Mouse (Mus musculus): Measurements from ENCODE around the gene Hoxb6. TPM values are rescaled to one million over a fixed set of nuclear protein-coding genes. Genes with fewer than 3 reads are reported as not detected.

The Hoxb6 gene
- total RNA-seq (2021) = not detected
- long read RNA-seq, experiment 1 = 0 reads
- long read RNA-seq, experiment 2 = 0 reads

DNA sequence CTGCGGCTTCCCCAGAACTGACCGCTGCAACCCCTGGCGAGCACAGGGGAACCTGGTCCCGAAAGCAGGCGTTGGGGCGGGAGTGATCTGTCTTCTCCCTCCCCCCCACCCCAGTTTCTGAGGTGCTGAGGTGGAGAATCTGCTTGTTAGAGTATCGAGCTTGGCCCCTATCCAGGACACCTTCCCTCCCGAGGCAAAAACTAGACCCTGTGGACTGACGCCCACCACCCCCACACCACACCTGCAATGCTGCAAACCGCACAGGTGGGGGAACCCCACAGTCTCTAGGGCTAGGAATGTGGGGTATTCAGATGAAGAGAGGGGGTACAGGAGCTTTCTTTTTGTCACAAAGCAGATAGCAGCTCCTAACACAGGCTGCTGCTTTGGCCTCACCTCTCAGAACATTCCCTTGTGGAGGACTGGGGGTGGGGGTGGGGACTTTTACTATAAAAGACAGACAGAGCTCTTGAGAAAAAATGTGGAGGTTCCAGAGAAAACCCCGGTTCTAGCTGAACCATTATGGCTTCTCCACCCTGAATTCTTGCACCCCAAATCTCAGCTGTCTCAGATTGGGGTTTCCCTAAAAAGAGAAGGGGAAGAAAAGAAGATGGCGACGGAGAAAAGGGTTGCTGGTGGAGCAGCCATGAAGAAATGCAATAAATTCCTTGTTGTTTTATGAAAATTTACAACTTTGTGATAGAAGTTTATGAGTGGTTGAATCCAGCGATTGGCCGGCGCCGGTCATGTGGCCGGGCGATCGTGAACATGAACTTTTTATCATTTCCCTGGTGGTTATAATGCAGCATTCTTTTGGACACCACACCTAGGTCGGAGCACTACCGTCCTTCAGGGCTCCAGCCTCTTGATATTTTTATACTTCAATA is at the start of gene Hoxb6:
TSS of gene Hoxb6 (plus strand) at position 796 of the 884 bp plus-strand sequence.
- DNase-seq (ENCODE audit: low spot score in 2 of 2) = no peak

DNA sequence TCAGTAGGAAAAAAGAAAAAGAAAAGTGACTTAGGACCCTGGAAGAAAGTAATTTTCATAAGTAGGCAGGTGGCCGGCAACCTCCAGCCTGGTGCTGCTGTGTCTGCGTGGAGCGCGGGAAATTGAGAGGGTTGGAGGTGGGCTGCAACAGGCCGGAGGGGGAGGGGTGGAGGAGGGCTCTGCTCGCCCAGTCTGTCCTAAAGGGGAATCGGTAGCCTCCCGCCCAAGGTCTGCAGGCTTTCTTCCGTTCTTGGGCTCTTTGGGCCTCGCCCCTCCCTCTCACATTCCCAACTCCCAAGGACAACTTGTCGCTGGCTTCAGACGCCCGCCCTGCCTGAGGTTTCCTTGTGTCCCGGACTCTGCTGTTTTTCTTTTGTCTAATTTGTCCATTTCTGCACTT is 41.4 kb upstream of the Hoxb6 start:
- no peak for DNase-seq (ENCODE audit: low spot score in 2 of 2)

GRCm38 (mm10) chr11:96251480-96252031 is 40.7 kb upstream of the Hoxb6 start:
- no peak for DNase-seq (ENCODE audit: low spot score in 2 of 2)

DNA sequence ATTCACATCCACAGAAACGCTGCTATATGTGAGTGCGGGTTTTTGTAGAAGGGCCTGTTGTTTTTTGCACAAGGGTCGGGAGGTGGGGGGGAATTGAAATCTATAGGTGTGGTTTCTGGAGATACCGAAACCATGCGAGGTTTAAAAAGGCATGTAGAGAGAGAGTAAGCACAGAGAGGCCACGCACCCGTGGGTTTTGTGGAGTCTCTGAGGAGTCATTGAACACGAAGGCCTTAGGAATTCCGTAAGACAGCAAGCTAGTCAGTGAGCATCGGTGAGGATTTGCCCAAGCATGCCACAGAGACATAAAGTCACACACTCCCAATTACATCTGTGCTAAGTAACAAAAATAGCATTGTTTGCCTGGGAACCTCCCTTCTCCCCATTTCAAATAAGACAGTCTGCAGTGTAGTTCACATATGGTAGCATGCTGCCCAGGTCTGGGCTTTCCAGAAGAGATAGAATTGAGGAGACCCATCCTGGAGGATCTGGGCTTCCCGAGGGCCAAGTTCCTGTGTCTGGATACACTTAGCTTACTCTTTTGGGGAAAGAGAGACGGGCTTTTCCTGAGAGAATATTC is 39.6 kb upstream of the Hoxb6 start:
- DNase-seq (ENCODE audit: low spot score in 2 of 2) = no peak

DNA sequence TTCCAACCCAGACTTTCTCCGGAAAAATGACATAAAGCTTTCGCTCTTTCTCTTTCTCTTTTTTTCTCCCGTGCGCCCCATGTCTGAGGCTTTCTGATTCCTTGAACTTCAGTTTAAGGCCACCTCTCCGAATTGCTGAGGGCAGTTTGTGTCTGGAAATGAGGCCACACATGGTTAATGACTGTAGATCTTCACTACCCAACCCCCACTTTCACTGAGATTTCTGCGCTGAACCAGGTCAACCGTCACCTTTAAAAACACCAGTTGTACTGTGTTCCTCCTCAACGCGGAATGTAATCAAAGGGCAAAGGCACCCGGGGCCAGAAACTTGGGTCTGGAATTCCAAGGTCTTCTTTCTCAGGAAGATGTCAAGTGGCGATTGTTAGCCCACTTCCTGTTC is 38.1 kb upstream of the Hoxb6 start:
- no peak for DNase-seq (ENCODE audit: low spot score in 2 of 2)

DNA sequence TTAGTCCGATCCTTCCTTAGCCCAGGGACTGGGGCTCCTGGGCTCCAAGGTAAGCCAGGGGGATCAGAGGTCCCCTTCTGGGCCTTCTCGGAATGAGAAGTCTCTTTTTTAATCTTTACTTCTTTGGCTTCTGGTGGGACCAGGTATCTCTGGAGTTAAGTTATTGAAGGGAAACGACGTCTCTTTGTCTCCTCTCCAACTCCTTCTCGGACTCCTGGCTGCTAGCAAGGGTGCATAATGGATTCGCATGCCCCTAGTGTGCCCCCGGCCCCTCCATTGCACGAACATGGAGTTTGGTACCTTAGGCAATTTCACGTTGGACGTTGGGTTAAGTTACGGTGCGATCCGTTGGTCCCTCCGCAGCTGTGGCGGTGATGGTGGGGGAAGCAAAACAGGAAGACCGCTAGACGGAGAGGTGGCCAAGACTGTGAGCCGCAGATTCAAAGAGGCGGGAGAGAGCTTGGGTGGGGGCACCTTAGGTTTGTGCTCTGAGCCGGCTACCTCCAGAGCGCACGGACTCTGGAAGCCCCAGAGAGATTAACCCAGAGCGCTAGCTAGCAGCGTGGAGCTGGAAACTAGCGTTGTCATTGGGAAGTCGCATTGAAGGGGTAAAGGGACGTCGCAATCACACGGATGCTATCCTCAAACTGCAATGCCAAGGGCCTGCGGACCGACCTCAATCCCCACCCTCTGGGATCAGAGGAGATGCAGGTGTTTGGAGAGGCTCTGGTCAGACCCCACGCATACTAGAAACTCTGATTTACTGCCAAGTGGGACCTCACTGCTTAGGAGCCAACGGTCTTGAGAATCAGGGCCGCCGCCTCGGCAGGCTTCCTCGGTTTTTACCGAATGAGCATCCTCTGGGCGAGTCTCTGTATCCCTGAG is 36.9 kb upstream of the Hoxb6 start:
- no peak for DNase-seq (ENCODE audit: low spot score in 2 of 2)

DNA sequence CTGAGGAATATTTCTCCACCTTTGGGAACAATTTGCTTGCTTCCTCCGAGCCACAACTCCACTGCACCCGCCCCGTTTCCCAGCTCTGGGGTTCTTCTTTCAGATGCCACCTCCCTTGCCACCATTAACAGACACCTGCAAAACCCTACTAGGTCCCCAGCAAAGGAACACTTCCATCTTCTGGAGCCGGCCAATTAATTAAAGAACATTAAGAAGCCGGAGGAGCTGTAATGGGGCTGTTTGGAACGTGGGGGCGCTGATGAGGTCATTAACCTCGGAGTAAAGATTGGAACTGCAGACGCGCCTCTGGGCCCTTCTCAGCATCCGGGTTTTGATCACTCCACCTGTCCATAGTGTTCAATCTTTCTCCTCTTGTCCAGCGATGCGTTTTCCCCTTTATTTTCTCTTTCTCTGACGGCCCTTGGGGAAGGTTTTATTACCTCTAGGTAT is 36.3 kb upstream of the Hoxb6 start:
- no peak for DNase-seq (ENCODE audit: low spot score in 2 of 2)

GRCm38 (mm10) chr11:96257141-96257540 is 35.1 kb upstream of the Hoxb6 start:
- no peak for DNase-seq (ENCODE audit: low spot score in 2 of 2)

GRCm38 (mm10) chr11:96259038-96259437 is 33.2 kb upstream of the Hoxb6 start:
- DNase-seq (ENCODE audit: low spot score in 2 of 2) = no peak

DNA sequence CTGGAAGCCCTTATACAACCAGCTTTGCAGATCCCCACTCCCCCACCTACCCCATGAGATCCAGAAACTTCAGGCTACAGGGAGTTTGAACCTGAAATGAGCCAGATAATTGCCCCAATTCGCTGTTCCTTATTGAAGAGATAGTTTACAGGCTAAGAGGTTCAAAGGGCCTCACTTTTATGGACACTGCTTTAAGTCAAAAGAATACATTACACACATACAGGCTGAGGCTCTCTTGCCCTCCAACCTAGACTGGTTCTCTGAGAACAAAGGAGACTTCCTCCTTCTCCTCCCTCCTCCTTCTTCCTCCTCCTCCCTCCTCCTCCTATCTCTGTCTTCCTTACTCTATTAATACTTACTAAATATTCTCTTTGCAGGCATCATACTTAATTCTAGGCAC is 32.8 kb upstream of the Hoxb6 start:
- no peak for DNase-seq (ENCODE audit: low spot score in 2 of 2)

DNA sequence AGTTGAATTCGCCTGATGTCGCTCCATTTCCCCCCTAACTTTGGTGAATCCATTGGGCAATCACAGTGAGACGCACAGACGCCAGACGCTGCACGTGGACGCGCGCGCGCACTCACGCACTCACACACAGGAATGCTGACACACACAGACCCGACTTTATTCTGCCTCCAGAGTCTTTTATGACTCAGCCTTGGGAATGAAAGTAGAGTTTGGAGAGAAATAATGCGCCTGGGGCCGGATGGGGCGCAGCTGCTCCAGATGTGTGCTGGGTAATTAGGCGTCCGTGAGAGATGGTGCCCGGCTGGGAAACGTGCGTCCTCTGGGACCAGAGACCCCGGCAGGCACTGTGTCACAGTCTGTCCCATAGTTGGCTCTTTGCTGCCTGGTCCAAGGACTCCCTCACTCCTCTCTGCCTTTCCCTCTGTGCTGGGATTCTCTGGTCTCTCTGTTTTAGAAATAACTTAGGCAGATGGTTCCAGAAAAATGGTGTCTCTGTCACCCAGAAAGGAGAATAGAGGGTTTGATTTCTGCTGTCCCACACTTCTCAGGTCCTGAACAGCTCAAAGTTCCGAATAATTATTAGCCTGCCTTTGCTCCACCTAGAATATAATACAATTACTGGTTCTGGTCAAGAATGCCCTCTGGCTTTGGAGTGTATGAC is 31.8 kb upstream of the Hoxb6 start:
- DNase-seq (ENCODE audit: low spot score in 2 of 2) = no peak

DNA sequence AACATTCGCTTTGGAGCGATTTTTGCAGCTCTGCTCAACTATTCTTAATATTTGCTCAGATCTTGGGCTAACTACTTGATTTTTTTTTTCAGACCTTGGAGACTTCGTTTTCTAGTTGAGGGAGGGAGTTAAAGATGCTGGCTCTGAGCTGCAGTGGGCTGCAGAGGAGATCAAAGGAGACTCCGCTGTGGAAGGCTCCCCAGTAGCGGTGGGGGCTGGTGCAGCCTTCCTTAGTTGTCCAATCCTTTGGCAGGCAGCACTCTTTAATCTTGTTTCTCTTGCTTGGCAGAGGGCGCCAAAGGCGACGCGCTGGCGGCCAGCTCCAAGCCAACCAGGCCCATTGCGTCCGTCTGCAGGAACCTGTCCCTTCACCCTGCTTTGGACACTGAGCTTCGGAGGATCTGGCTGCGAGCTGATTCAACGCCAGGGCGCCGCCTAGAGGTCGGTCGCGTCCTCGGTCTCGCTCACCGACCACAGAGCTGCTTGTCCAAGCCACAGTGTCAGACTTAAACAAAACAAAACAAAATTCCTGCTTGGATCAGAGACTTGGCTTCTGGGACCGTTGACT is 30.9 kb upstream of the Hoxb6 start:
- DNase-seq (ENCODE audit: low spot score in 2 of 2) = no peak

DNA sequence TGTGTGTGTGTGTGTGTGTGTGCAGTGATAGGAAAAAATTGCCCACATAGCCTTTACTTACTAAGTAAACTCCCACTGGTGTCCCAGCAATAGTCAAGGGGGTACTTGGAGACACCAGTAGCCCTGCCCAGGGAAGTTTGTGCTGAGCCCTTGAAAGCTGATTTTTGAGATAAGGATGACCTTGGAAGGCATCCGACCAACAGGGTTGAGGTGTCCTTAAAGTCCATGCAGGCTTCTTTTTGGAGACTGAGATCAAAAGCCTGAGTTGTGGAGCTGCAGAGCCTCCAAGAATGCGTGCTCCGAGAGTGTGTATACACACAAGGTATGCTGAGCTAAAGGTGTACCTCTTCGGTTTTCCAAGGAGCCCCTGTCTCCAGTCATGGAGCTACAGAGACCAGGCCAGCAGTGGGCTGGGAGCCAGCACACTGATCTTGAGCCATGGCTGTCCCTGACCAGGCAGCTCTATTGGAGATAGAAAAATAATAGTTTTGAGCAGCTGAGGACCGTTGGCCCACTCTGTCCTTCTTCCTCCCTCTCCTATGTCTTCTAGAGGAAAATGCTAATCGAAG is 29.9 kb upstream of the Hoxb6 start:
- DNase-seq (ENCODE audit: low spot score in 2 of 2) = no peak

DNA sequence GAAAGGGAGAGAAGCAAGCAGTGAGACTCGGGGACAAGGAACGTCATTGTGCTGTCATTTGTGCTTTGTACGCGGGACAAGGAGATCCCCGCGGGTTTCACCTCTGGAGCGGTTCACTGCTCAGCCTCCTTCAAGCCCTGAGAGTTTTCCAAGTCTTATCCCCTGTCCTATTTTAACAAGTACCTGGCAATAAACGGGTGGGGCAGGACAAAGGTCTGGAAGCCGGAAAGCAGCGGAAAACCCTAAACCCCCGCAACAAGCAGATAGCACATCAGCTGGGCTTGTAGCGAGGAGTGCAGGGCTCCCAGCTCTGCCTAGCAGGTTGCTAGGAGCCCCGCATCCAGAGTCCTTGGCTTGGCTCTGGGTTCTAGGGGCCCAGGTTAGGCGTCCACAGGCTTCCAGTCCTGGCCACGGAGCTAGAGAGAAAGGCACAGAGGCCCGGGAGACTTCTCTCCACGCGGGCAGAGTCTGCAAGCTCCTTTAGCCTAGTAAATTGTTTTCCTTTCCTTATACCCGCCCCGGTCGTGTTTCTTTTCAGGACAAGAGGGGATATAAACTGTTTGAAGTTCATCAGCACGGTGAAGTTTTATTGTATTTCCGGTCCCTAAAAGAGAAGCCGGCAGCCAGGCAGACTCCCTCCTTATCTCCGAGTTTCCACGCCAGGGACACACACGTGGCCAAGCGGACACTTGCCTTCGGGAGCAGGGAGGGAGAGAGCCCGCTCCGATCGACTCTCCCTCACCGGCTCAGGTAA is 28.5 kb upstream of the Hoxb6 start:
- no peak for DNase-seq (ENCODE audit: low spot score in 2 of 2)

GRCm38 (mm10) chr11:96264390-96265020 is 27.8 kb upstream of the Hoxb6 start:
- no peak for DNase-seq (ENCODE audit: low spot score in 2 of 2)

- no peak for DNase-seq (ENCODE audit: low spot score in 2 of 2)
These were observed 26.3 kb upstream of the Hoxb6 start for GRCm38 (mm10) chr11:96265954-96266353.

GRCm38 (mm10) chr11:96267021-96267920 is 25.0 kb upstream of the Hoxb6 start:
- no peak for DNase-seq (ENCODE audit: low spot score in 2 of 2)

Data from layer of hippocampus, postnatal 14 days (tissue).